Mouse (Mus musculus): ENCODE data around the gene Spns3. TPM values are rescaled to one million over a fixed set of nuclear protein-coding genes. Genes with fewer than 3 reads are reported as not detected.

Gene Spns3
- 0.15 TPM in 1 of 2 replicates, not detected in the other for polyA plus RNA-seq (2016; fragmentation: Nextera tagmentation; extraction: Ambion mirVana)

- 58% methylated on average over 8 of the region's 8 CpGs for WGBS
- Histone ChIP-seq H3K27ac (no peak within 1 kb of the TSS), H3K4me3 (no peak within 1 kb of the TSS), H3K4me1 (peaks cover 3% of the 10 kb centered on the region; the same call in 1 of the 2 replicates), H3K9me3 (replicated peaks) (no peaks in the 10 kb centered on the region), H3K36me3 (no peaks in the 10 kb centered on the region), H3K27me3 (ENCODE audit: low read depth, poor library complexity, severe bottlenecking) (no peaks in the 10 kb centered on the region)
- no peak for DNase-seq (ENCODE audit: low spot score)
Measured at GRCm38 (mm10) chr11:72550134-72550988, at the start of gene Spns3. TSS of gene Spns3 (minus strand) at chr11:72550506.

- Histone ChIP-seq H3K4me1 (no peaks in the 10 kb centered on the region), H3K9me3 (replicated peaks) (no peaks in the 10 kb centered on the region), H3K4me3 (no peak overlapping the region), H3K27me3 (ENCODE audit: low read depth, poor library complexity, severe bottlenecking) (no peaks in the 10 kb centered on the region), H3K36me3 (no peaks in the 10 kb centered on the region), H3K27ac (no peak overlapping the region)
- WGBS = 94% methylated on average over 4 of the region's 4 CpGs
- no peak for DNase-seq (ENCODE audit: low spot score)
Measured at GRCm38 (mm10) chr11:72597780-72598179, 47.5 kb upstream of the Spns3 start.

GRCm38 (mm10) chr11:72595010-72595737, 44.9 kb upstream of the Spns3 start:
- Histone ChIP-seq H3K4me3 (no peak overlapping the region), H3K9me3 (replicated peaks) (no peaks in the 10 kb centered on the region), H3K36me3 (no peaks in the 10 kb centered on the region), H3K27ac (no peak overlapping the region), H3K27me3 (ENCODE audit: low read depth, poor library complexity, severe bottlenecking) (no peaks in the 10 kb centered on the region), H3K4me1 (no peaks in the 10 kb centered on the region)
- 76% methylated on average over 2 of the region's 2 CpGs for WGBS
- no peak for DNase-seq (ENCODE audit: low spot score)

GRCm38 (mm10) chr11:72587537-72588233, 37.4 kb upstream of the Spns3 start:
- Histone ChIP-seq H3K27ac (no peak overlapping the region), H3K4me3 (no peak overlapping the region), H3K9me3 (replicated peaks) (no peaks in the 10 kb centered on the region), H3K27me3 (ENCODE audit: low read depth, poor library complexity, severe bottlenecking) (no peaks in the 10 kb centered on the region), H3K36me3 (no peaks in the 10 kb centered on the region), H3K4me1 (no peaks in the 10 kb centered on the region)
- DNase-seq (ENCODE audit: low spot score) = no peak
- 75% methylated on average over 7 of the region's 7 CpGs for WGBS

- DNase-seq (ENCODE audit: low spot score) = no peak
- no peak overlapping the region for H3K4me3 ChIP-seq
- no peak overlapping the region for H3K27ac ChIP-seq
- 90% methylated on average over 3 of the region's 3 CpGs for WGBS
- H3K36me3 ChIP-seq = no peaks in the 10 kb centered on the region
- H3K9me3 ChIP-seq (replicated peaks) = no peaks in the 10 kb centered on the region
- H3K4me1 ChIP-seq = no peaks in the 10 kb centered on the region
- H3K27me3 ChIP-seq (ENCODE audit: low read depth, poor library complexity, severe bottlenecking) = no peaks in the 10 kb centered on the region
Measured at GRCm38 (mm10) chr11:72586570-72586969, 36.3 kb upstream of the Spns3 start.

- Histone ChIP-seq H3K27me3 (ENCODE audit: low read depth, poor library complexity, severe bottlenecking) (no peaks in the 10 kb centered on the region; the same call in 1 of the 2 replicates), H3K4me3 (no peak overlapping the region), H3K36me3 (no peaks in the 10 kb centered on the region), H3K4me1 (no peaks in the 10 kb centered on the region), H3K27ac (no peak overlapping the region), H3K9me3 (replicated peaks) (no peaks in the 10 kb centered on the region)
- WGBS = 88% methylated on average over 2 of the region's 2 CpGs
- DNase-seq (ENCODE audit: low spot score) = no peak
Measured at GRCm38 (mm10) chr11:72583092-72583491, 32.8 kb upstream of the Spns3 start.

GRCm38 (mm10) chr11:72582448-72582705, 32.1 kb upstream of the Spns3 start:
- no peak overlapping the region for H3K27ac ChIP-seq
- no peak overlapping the region for H3K4me3 ChIP-seq
- no peaks in the 10 kb centered on the region for H3K4me1 ChIP-seq
- peaks cover 7% of the 10 kb centered on the region for H3K27me3 ChIP-seq (ENCODE audit: low read depth, poor library complexity, severe bottlenecking)
- H3K9me3 ChIP-seq (replicated peaks) = no peaks in the 10 kb centered on the region
- WGBS = 78% methylated on average over 3 of the region's 3 CpGs
- no peak for DNase-seq (ENCODE audit: low spot score)
- H3K36me3 ChIP-seq = no peaks in the 10 kb centered on the region

GRCm38 (mm10) chr11:72581609-72582447, 31.5 kb upstream of the Spns3 start:
- no peak overlapping the region for H3K4me3 ChIP-seq
- H3K36me3 ChIP-seq = no peaks in the 10 kb centered on the region
- H3K4me1 ChIP-seq = peaks cover 3% of the 10 kb centered on the region; the same call in 1 of the 2 replicates
- H3K9me3 ChIP-seq (replicated peaks) = no peaks in the 10 kb centered on the region
- no peak for DNase-seq (ENCODE audit: low spot score)
- peaks cover 11% of the 10 kb centered on the region for H3K27me3 ChIP-seq (ENCODE audit: low read depth, poor library complexity, severe bottlenecking)
- no peak overlapping the region for H3K27ac ChIP-seq
- 72% methylated on average over 8 of the region's 8 CpGs for WGBS

- peaks cover 23% of the 10 kb centered on the region for H3K27me3 ChIP-seq (ENCODE audit: low read depth, poor library complexity, severe bottlenecking)
- 73% methylated on average over 4 of the region's 4 CpGs for whole genome bisulfite sequencing
- DNase-seq (ENCODE audit: low spot score) = no peak
- no peaks in the 10 kb centered on the region for H3K36me3 ChIP-seq
- H3K9me3 ChIP-seq (replicated peaks) = no peaks in the 10 kb centered on the region
- H3K27ac ChIP-seq = no peak overlapping the region
- no peak overlapping the region for H3K4me3 ChIP-seq
- H3K4me1 ChIP-seq = peaks cover 15% of the 10 kb centered on the region
Measured at GRCm38 (mm10) chr11:72578471-72578870, 28.2 kb upstream of the Spns3 start.

GRCm38 (mm10) chr11:72576466-72577351, 26.4 kb upstream of the Spns3 start:
- H3K27ac ChIP-seq = peak overlapping the region; percentile 20; the same call in 1 of the 2 replicates
- peak; percentile 49 for DNase-seq (ENCODE audit: low spot score)
- H3K36me3 ChIP-seq = no peaks in the 10 kb centered on the region
- H3K27me3 ChIP-seq (ENCODE audit: low read depth, poor library complexity, severe bottlenecking) = peaks cover 23% of the 10 kb centered on the region
- WGBS = 4% methylated on average over 24 of the region's 24 CpGs
- H3K9me3 ChIP-seq (replicated peaks) = no peaks in the 10 kb centered on the region
- H3K4me1 ChIP-seq = peaks cover 15% of the 10 kb centered on the region
- peak overlapping the region; percentile 43 for H3K4me3 ChIP-seq

- no peak overlapping the region for H3K27ac ChIP-seq
- peaks cover 28% of the 10 kb centered on the region for H3K27me3 ChIP-seq (ENCODE audit: low read depth, poor library complexity, severe bottlenecking)
- H3K4me1 ChIP-seq = peaks cover 15% of the 10 kb centered on the region
- WGBS = 14% methylated on average over 7 of the region's 7 CpGs
- no peak for DNase-seq (ENCODE audit: low spot score)
- H3K36me3 ChIP-seq = no peaks in the 10 kb centered on the region
- peak overlapping the region; percentile 43 for H3K4me3 ChIP-seq
- no peaks in the 10 kb centered on the region for H3K9me3 ChIP-seq (replicated peaks)
Measured at GRCm38 (mm10) chr11:72576111-72576465, 25.8 kb upstream of the Spns3 start.

Measured in limb, embryonic 10.5 days (tissue).